Mouse (Mus musculus) inflammation-experienced regulatory T-cells, adult 16 weeks (primary cell): ENCODE measurements around the gene Olfr135. TPM values are rescaled to one million over a fixed set of nuclear protein-coding genes. Genes with fewer than 3 reads are reported as not detected.

ENCODE experiments used
- polyA plus RNA-seq: library from polyadenylated mRNA; unstranded; fragments of 100-300 nt; shearing (Covaris generic); gene quantifications from one replicate; pipeline ENCODE4 v1.2.1, GENCODE M21; 2017

Gene Olfr135
- polyA plus RNA-seq, result not detected

DNA sequence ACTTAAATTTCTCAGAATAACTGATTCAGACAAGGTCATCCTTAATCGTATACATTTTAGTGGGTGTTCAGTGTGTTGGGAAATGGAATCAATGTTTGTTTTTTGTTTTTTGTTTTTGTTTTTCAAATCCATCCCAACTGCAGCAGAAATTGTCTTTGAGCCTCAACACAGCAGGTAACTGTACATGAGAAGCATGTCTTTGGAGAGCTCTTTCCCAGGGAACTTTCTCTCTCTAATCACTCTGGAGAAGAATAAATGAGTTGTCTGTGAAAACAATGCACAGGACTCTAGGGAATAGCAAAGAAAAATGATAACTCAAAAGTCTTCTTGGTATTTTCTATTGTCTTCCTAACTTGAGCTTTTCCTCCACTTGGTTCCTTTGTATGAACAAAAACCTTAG lies at the start of gene Olfr135:
Gene Olfr135 (plus strand): TSS at position 301 of the 400 bp plus-strand sequence.

DNA sequence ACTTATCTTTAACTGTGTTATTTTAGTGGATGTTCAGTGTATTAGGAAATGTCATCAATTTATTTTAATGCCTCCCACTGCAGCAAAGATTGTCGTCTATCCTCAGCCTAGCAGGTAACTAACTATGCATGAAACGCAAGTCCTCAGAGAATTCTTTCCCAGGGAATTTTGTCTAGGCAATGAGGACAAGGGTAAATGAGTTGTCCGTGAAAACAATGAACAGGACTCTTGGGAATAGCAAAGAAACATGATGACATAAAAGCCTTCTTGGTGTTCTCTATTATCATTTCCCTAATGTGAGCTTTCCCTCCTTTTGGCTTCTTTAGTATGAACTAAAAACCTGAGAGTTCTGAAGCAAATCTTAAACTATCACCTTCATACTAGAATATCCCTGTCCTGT lies 33.0 kb upstream of the Olfr135 start, which contains the start of gene Olfr134:
Gene Olfr134 (plus strand): TSS at position 301 of the 400 bp plus-strand sequence.

Other genes starting within 250 kb of the Olfr135 start
- not detected for gene Olfr129, start 144.3 kb upstream of the Olfr135 start, polyA plus RNA-seq
- not detected for gene Olfr130, start 140.4 kb upstream of the Olfr135 start, polyA plus RNA-seq
- not detected for gene Olfr131, start 115.6 kb upstream of the Olfr135 start, polyA plus RNA-seq
- gene Olfr132, start 69.8 kb upstream of the Olfr135 start, polyA plus RNA-seq, result not detected
- not detected for gene Olfr133, start 59.1 kb upstream of the Olfr135 start, polyA plus RNA-seq
- gene Olfr134, start 32.9 kb upstream of the Olfr135 start, polyA plus RNA-seq, result not detected
- gene Olfr138, start 56.7 kb downstream of the Olfr135 start, polyA plus RNA-seq, result not detected
- not detected for gene Olfr137, start 103.2 kb downstream of the Olfr135 start, polyA plus RNA-seq
- gene Olfr136, start 125.5 kb downstream of the Olfr135 start, polyA plus RNA-seq, result not detected
- gene Esp36, start 215.8 kb downstream of the Olfr135 start, polyA plus RNA-seq, result not detected